Comparison of ENCODE assay signal across 14 mouse cellular contexts in genomic region chr6:83397728-83398127, GRCm38 (mm10).
"Had no signal": no experiment of that assay in that cellular context is flagged by ENCODE, and none has a peak within 500 bp of the region (broad histone marks: within the 10 kb centered on the region; RNA-seq: fewer than 3 reads in every experiment).

No protein-coding gene starts in this region.

- ATAC-seq: intestine, postnatal 0 days had no signal

- H3K9me3 ChIP-seq: limb, embryonic 13.5 days; liver, embryonic 13.5 days had no signal

- H3K27ac ChIP-seq: liver, embryonic 13.5 days had no signal

- DNase-seq: kidney, adult 2 months; kidney, postnatal 14 days; kidney, postnatal 4 days; left cerebral cortex, postnatal 4 days; liver, embryonic 13.5 days; lung, adult 2 months; lung, postnatal 14 days; lung, postnatal 4 days; midbrain, embryonic 14.5 days; right cerebral cortex, postnatal 4 days; thymus, postnatal 25 days had no signal

- H3K9ac ChIP-seq: limb, embryonic 13.5 days; liver, embryonic 13.5 days had no signal

- H3K4me3 ChIP-seq: limb, embryonic 13.5 days; liver, embryonic 13.5 days had no signal

- H3K4me2 ChIP-seq: limb, embryonic 13.5 days; liver, embryonic 13.5 days; midbrain, embryonic 11.5 days had no signal

- H3K27me3 ChIP-seq: limb, embryonic 13.5 days; liver, embryonic 13.5 days had no signal
